Mouse (Mus musculus) myocyte (in vitro differentiated cells): ENCODE results near the gene Tmprss15.

Experiments used
- CEBPB ChIP-seq: IDR thresholded peaks from 2 replicates; pipeline ENCODE4 v1.6.1; 2011; ENCODE audit warnings: mild to moderate bottlenecking, moderate library complexity; ENCODE audit not compliant: poor library complexity, insufficient read depth, severe bottlenecking
- E2F4 ChIP-seq: IDR thresholded peaks from one replicate; pipeline ENCODE4 v1.6.1; 2011; ENCODE audit warnings: mild to moderate bottlenecking, control low read depth, moderate library complexity; ENCODE audit not compliant: insufficient read depth
- MYOD1 ChIP-seq, 3 experiments: IDR thresholded peaks; one replicate each; pipeline ENCODE4 v1.6.1; 2011; ENCODE audit warnings: control low read depth in 2 of 3, low read depth in 2 of 3, mild to moderate bottlenecking in 2 of 3, moderate library complexity in 1 of 3; ENCODE audit not compliant: insufficient read length in 2 of 3, control insufficient read depth in 1 of 3
- MYOG ChIP-seq, 3 experiments: IDR thresholded peaks; one replicate each; pipeline ENCODE4 v1.6.1; 2011; ENCODE audit warnings: control low read depth in 2 of 3, low read depth in 2 of 3, mild to moderate bottlenecking in 2 of 3; ENCODE audit not compliant: insufficient read length in 2 of 3, control insufficient read depth in 1 of 3, insufficient read depth in 1 of 3
- POLR2A ChIP-seq: IDR thresholded peaks from one replicate; pipeline ENCODE4 v1.6.1; 2011; ENCODE audit warnings: low read depth, mild to moderate bottlenecking, control low read depth, moderate library complexity; ENCODE audit not compliant: insufficient read length
- POLR2AphosphoS2 ChIP-seq: IDR thresholded peaks from one replicate; pipeline ENCODE4 v1.6.1; 2011; ENCODE audit warnings: low read depth, control low read depth; ENCODE audit not compliant: insufficient read length
- REST ChIP-seq: IDR thresholded peaks from one replicate; pipeline ENCODE4 v1.6.1; 2011; ENCODE audit warnings: mild to moderate bottlenecking, control low read depth, moderate library complexity; ENCODE audit not compliant: insufficient read depth, insufficient read length
- TCF12 ChIP-seq: IDR thresholded peaks from one replicate; pipeline ENCODE4 v1.6.1; 2011; ENCODE audit warnings: mild to moderate bottlenecking, control low read depth; ENCODE audit not compliant: poor library complexity, insufficient read depth, severe bottlenecking

DNA sequence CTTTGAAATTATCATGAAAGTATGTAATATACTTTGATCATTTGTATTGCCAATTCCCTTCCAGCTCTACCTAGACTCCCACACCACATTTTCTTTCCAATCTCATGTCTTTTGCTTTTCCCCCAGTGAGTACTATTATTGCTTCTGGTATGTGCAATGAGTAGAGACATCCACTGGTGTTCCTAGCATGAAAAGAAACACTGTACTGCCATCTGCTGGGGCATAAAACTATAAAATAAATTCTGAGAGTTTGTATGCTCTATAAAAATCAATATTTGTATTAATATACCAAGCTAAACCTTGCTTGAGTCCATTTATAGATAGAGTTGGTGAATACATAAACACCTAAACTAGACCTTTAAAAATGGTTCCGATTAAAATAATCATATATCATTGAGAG lies 27.0 kb downstream of the Tmprss15 start:
- TF ChIP-seq POLR2AphosphoS2 (no peak), POLR2A (no peak), E2F4 (no peak), MYOD1 (IDR thresholded peaks at IDR 0.05; ENCODE audit: control insufficient read depth in 1 of 3, insufficient read length in 2 of 3, low read depth in 2 of 3) (no peak), CEBPB (no peak), MYOG (IDR thresholded peaks at IDR 0.05; ENCODE audit: control insufficient read depth in 1 of 3, insufficient read depth in 1 of 3, insufficient read length in 2 of 3, low read depth in 2 of 3) (no peak), REST (no peak), TCF12 (no peak)
